Mouse (Mus musculus) hindbrain, embryonic 14.5 days (tissue): Measurements from ENCODE around the gene Pxn. TPM values are rescaled to one million over a fixed set of nuclear protein-coding genes. Genes with fewer than 3 reads are reported as not detected.

Experiments used
- ATAC-seq: fragments of 200-750 bp; cut with Nextera tagmentation; 2 replicates; pipeline ENCODE4 v1.8.0; 2017; ENCODE audit warnings: moderate number of reproducible peaks, mild to moderate bottlenecking, moderate TSS enrichment, moderate library complexity; ENCODE audit not compliant: low FRiP score
- DNase-seq: peaks from one replicate; pipeline ENCODE4 v3.0.0-alpha.2; 2015; ENCODE audit warnings: low spot score
- H3K27ac ChIP-seq: fragments of 300-500 bp; sonication (generic); 2 replicates; pipeline ENCODE4 v1.5.1; 2014; ENCODE audit warnings: mild to moderate bottlenecking, moderate library complexity
- H3K27me3 ChIP-seq: fragments of 300-500 bp; sonication (generic); 2 replicates; pipeline ENCODE4 v1.6.1; 2014; ENCODE audit warnings: mild to moderate bottlenecking, low read length, mixed read lengths; ENCODE audit not compliant: control insufficient read depth, insufficient read depth
- H3K36me3 ChIP-seq: fragments of 300-500 bp; sonication (generic); replicated peaks from 2 replicates; pipeline ENCODE4 v1.6.1; 2014; ENCODE audit not compliant: control insufficient read depth, insufficient read depth
- H3K4me1 ChIP-seq: fragments of 300-500 bp; sonication (generic); replicated peaks from 2 replicates; pipeline ENCODE4 v1.6.1; 2014; ENCODE audit warnings: antibody characterized with exemption, low read length, mixed read lengths; ENCODE audit not compliant: control insufficient read depth, insufficient read depth
- H3K4me2 ChIP-seq: fragments of 300-500 bp; sonication (generic); replicated peaks from 2 replicates; pipeline ENCODE4 v1.6.1; 2014; ENCODE audit warnings: mild to moderate bottlenecking, moderate library complexity
- H3K4me3 ChIP-seq: fragments of 300-500 bp; sonication (generic); replicated peaks from 2 replicates; pipeline ENCODE4 v1.5.1; 2014; ENCODE audit warnings: mild to moderate bottlenecking, low read length
- H3K9ac ChIP-seq: fragments of 300-500 bp; sonication (generic); 2 replicates; pipeline ENCODE4 v1.6.1; 2014
- H3K9me3 ChIP-seq: fragments of 300-500 bp; sonication (generic); 2 replicates; pipeline ENCODE4 v1.6.1; 2016; ENCODE audit warnings: low read length; ENCODE audit not compliant: control insufficient read depth
- WGBS: fragments of 180-500 bp; shearing (Covaris S2); extraction: QIAGEN DNeasy Blood & Tissue Kit; methylation state at CpG from one replicate; pipeline ENCODE4 v1.1.7; 2014; 5-methylcytosine and 5-hydroxymethylcytosine counted together
- polyA plus RNA-seq: library from polyadenylated mRNA; unstranded; fragments of >200 nt; fragmentation: Nextera tagmentation; extraction: Ambion mirVana; gene quantifications from 2 replicates; pipeline ENCODE4 v1.2.1, GENCODE M21; 2014

Pxn gene
- polyA plus RNA-seq, 1 experiment from 2014 or later = 12.2 TPM

- Histone ChIP-seq H3K4me3 (peak overlapping the region; percentile 38), H3K27ac (peak overlapping the region; percentile 55; the same call in 1 of the 2 replicates), H3K9me3 (no peaks in the 10 kb centered on the region), H3K4me2 (peak overlapping the region; percentile 55), H3K36me3 (no peaks in the 10 kb centered on the region; the same call in 1 of the 2 replicates), H3K9ac (peak overlapping the region; percentile 58), H3K27me3 (no peaks in the 10 kb centered on the region), H3K4me1 (peaks cover 10% of the 10 kb centered on the region; the same call in 1 of the 2 replicates)
- ATAC-seq (peak; percentile 88), DNase-seq (peak; percentile 74)
- WGBS = 14% methylated on average over 22 of the region's 22 CpGs
Observed at GRCm38 (mm10) chr5:115475337-115476106, 31.0 kb upstream of the Pxn start.

GRCm38 (mm10) chr5:115476107-115476727 lies 30.3 kb upstream of the Pxn start:
- DNase-seq (no peak), ATAC-seq (peak; percentile 59; the same call in 1 of the 2 replicates)
- no peak overlapping the region for H3K27ac ChIP-seq
- H3K4me3 ChIP-seq = peak overlapping the region; percentile 38
- WGBS = 37% methylated on average over 12 of the region's 12 CpGs
- H3K9ac ChIP-seq = peak overlapping the region; percentile 58; the same call in 1 of the 2 replicates
- peaks cover 10% of the 10 kb centered on the region; the same call in 1 of the 2 replicates for H3K4me1 ChIP-seq
- no peaks in the 10 kb centered on the region; the same call in 1 of the 2 replicates for H3K27me3 ChIP-seq
- no peaks in the 10 kb centered on the region; the same call in 1 of the 2 replicates for H3K36me3 ChIP-seq
- no peaks in the 10 kb centered on the region for H3K9me3 ChIP-seq
- peak overlapping the region; percentile 55 for H3K4me2 ChIP-seq

- H3K27me3 ChIP-seq = no peaks in the 10 kb centered on the region; the same call in 1 of the 2 replicates
- no peak for DNase-seq
- ATAC-seq = no peak
- H3K36me3 ChIP-seq = no peaks in the 10 kb centered on the region; the same call in 1 of the 2 replicates
- H3K27ac ChIP-seq = no peak overlapping the region
- WGBS = 43% methylated on average over 15 of the region's 15 CpGs
- H3K4me2 ChIP-seq = no peak overlapping the region
- no peak overlapping the region for H3K4me3 ChIP-seq
- peaks cover 29% of the 10 kb centered on the region for H3K4me1 ChIP-seq
- no peaks in the 10 kb centered on the region for H3K9me3 ChIP-seq
- H3K9ac ChIP-seq = no peak overlapping the region
Observed at GRCm38 (mm10) chr5:115479561-115479960, 26.9 kb upstream of the Pxn start.

- 15% methylated on average over 27 of the region's 27 CpGs for WGBS
- ATAC-seq (no peak), DNase-seq (no peak)
- no peaks in the 10 kb centered on the region; the same call in 1 of the 2 replicates for H3K36me3 ChIP-seq
- no peak overlapping the region for H3K27ac ChIP-seq
- no peak overlapping the region for H3K9ac ChIP-seq
- H3K4me3 ChIP-seq = peak overlapping the region; percentile 2; the same call in 1 of the 2 replicates
- no peaks in the 10 kb centered on the region; the same call in 1 of the 2 replicates for H3K27me3 ChIP-seq
- H3K4me2 ChIP-seq = peak overlapping the region; percentile 34
- no peaks in the 10 kb centered on the region for H3K9me3 ChIP-seq
- peaks cover 34% of the 10 kb centered on the region for H3K4me1 ChIP-seq
Observed at GRCm38 (mm10) chr5:115480101-115480500, 26.4 kb upstream of the Pxn start.

- ATAC-seq = no peak
Observed at GRCm38 (mm10) chr5:115482390-115483265, 23.8 kb upstream of the Pxn start.

GRCm38 (mm10) chr5:115483385-115483784 lies 23.1 kb upstream of the Pxn start:
- Histone ChIP-seq H3K4me3 (peak overlapping the region; percentile 14), H3K4me1 (peaks cover 31% of the 10 kb centered on the region), H3K9ac (0 out of 2 replicates have a peak overlapping the region, but pooled peaks have one; percentile 42), H3K27ac (no peak overlapping the region), H3K36me3 (no peaks in the 10 kb centered on the region), H3K27me3 (no peaks in the 10 kb centered on the region; the same call in 1 of the 2 replicates), H3K4me2 (peak overlapping the region; percentile 68), H3K9me3 (no peaks in the 10 kb centered on the region)
- ATAC-seq = no peak
- WGBS = 35% methylated on average over 6 of the region's 6 CpGs
- DNase-seq = no peak

More at GRCm38 (mm10) chr5:115482390-115483265, 23.8 kb upstream of the Pxn start:
- Histone ChIP-seq H3K4me3 (peak overlapping the region; percentile 14), H3K36me3 (no peaks in the 10 kb centered on the region; the same call in 1 of the 2 replicates), H3K9ac (peak overlapping the region; percentile 42; the same call in 1 of the 2 replicates), H3K27ac (no peak overlapping the region), H3K27me3 (no peaks in the 10 kb centered on the region; the same call in 1 of the 2 replicates), H3K9me3 (no peaks in the 10 kb centered on the region), H3K4me1 (peaks cover 30% of the 10 kb centered on the region), H3K4me2 (peak overlapping the region; percentile 68)
- DNase-seq = no peak
- WGBS = 24% methylated on average over 38 of the region's 38 CpGs

- WGBS = 9% methylated on average over 30 of the region's 30 CpGs
- H3K9ac ChIP-seq = peak within 1 kb of the TSS; percentile 66
- DNase-seq (peak; percentile 97), ATAC-seq (peak; percentile 85)
- peaks cover 36% of the 10 kb centered on the region for H3K4me1 ChIP-seq
- peak within 1 kb of the TSS; percentile 38 for H3K4me3 ChIP-seq
- H3K9me3 ChIP-seq = no peaks in the 10 kb centered on the region
- no peaks in the 10 kb centered on the region; the same call in 1 of the 2 replicates for H3K27me3 ChIP-seq
- H3K4me2 ChIP-seq = peak within 1 kb of the TSS; percentile 68
- H3K36me3 ChIP-seq = no peaks in the 10 kb centered on the region
- H3K27ac ChIP-seq = peak within 1 kb of the TSS; percentile 61
Observed at GRCm38 (mm10) chr5:115483947-115484920, 22.2 kb upstream of the Pxn start, which contains the start of gene Sirt4. Gene Sirt4, minus strand, starts transcription at chr5:115484725.

GRCm38 (mm10) chr5:115484996-115485395 lies 21.5 kb upstream of the Pxn start:
- peak overlapping the region; percentile 38 for H3K4me3 ChIP-seq
- WGBS = 63% methylated on average over 5 of the region's 5 CpGs
- no peak overlapping the region for H3K27ac ChIP-seq
- DNase-seq = no peak
- H3K36me3 ChIP-seq = no peaks in the 10 kb centered on the region
- peaks cover 35% of the 10 kb centered on the region for H3K4me1 ChIP-seq
- no peak for ATAC-seq
- H3K9me3 ChIP-seq = no peaks in the 10 kb centered on the region
- H3K4me2 ChIP-seq = peak overlapping the region; percentile 68
- H3K27me3 ChIP-seq = no peaks in the 10 kb centered on the region; the same call in 1 of the 2 replicates
- peak overlapping the region; percentile 66 for H3K9ac ChIP-seq
